Mouse (Mus musculus): ENCODE data around the gene Gm11034.

Gm11034 gene

DNA sequence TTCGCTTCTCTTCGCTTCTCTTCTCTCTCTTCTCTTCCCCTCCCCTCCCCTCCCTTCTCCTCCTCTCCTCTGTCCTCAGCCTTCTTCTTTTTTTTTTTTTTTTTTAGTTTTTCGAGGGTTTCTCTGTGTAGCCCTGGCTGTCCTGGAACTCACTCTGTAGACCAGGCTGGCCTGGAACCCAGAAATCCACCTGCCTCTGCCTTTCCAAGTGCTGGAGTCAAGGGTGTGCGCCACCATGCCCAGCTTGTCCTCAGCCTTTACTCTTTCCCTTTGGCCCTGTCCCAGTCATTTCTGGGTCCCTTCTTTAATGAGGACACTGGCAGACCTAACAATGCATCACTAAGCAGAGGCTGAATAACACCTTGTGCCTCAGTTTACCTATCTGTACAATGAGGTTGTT lies at the start of gene Gm11034:
TSS of gene Gm11034 (minus strand) at position 101 of the 400 bp plus-strand sequence.
- no peak for DNase-seq (ENCODE audit: extremely low spot score, low read depth, low spot score)

DNA sequence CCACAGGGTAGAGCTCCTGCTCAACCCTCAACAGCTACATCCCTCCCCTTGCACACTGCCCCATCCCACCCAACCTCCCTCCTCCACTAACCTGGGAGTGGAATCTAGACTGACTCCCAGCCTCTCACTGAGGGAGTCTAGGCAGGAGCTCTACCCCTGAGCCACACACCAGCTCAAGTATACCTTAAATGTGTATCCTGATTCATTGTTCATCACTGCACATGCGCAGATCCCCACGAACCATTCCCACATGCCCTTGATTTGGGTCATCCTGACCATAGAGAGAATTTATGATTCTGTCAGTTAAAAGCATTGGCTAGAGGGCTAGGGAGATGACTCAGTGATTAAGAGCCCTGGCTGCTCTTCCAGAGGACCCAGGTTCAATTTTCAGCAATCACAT lies 49.3 kb upstream of the Gm11034 start:
- no peak for DNase-seq (ENCODE audit: extremely low spot score, low read depth, low spot score)

DNA sequence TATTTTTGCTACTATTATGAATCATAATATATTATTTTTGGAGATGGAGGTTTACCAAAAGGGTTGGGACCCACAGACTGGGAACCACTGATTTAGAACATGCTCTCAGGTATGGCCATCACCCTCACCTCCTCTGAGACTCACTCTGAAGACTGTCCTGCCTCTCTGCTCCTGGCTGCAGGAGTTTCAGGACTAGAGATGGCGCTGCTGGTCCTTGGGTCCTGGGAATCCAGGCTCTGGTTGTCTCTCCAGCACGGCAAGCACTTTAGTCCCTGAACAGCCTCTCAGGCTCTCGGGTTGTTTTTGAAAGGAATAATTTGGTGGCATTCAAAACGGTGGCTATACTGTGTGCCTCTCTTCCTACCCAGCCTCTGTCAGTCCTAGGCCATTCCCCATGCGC lies 48.4 kb upstream of the Gm11034 start:
- no peak for DNase-seq (ENCODE audit: extremely low spot score, low read depth, low spot score)

DNA sequence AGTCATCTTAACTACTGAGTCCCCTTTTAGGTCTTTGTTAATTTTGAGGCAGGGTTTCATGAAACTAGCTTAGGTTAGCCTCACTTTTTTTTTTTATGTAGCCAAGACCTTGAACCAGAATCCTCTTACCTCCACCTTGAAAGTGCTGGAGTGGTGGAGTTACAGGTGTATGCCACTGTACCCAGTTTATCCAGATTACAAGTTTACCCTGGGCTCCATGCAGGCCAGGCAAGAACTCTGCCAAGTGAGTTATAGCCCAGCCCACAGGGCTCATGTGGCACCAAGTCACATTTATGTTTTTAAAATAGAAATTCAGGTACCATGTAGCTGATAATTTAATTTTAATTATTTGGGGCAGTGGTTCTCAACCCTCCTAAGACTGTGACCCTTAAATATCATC lies 48.0 kb upstream of the Gm11034 start:
- DNase-seq (ENCODE audit: extremely low spot score, low read depth, low spot score) = no peak

DNA sequence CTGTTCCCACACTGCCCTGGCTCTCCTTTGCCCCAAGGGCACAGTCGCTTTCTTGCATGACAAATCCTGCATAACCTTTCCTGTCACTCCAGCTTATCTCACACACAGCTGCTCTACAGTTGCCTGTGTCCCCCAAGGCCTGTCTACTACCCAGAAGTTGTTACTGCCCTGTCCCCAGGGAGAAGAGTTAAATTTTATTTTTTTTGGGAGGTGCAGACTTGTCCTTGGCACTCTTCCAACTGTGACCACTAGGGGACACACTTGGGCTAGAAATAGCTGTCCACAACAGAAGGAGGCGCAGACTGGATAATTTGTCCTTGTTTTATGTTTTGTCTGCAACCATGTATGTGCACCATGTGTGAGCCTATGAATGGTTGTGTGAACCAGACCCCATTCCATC lies 47.6 kb upstream of the Gm11034 start:
- DNase-seq (ENCODE audit: extremely low spot score, low read depth, low spot score) = peak; percentile 46

DNA sequence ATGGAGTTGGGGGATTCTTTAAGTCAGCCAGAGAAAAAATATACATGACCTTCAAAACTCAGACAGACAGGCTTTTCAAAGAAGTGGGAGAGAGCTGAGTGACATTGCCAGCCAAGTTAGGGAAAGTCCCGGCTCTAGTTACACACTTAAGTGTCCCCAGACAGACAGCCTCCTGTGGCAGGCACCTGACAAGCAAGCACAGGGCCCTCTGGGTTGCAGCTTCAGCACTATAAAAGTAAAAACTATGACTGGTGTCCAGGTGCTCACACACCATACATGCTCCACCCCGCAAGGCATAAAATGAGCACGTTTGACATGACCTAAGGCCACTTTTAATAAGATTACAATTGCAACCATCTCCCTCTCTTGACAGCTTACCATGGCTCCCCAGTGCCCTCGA lies 47.1 kb upstream of the Gm11034 start:
- DNase-seq (ENCODE audit: extremely low spot score, low read depth, low spot score) = no peak

DNA sequence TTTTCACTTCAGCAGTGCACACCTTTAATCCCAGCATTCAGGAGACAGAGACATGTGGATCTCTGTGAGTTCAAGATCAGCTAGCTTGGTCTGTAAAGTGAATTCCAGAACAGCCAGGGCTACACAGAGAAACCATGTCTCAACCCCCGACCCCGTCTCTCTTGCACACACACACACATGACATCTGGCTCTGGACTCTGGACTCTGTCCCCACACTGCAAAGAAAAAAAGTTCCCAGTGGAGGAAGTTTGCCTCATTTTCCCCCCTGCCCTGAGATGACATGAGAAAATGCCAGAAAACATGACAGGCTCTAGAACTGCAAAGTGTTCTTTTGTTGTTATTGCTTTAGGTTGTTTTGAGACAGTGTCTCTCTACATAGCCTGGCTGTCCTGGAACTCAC lies 46.4 kb upstream of the Gm11034 start:
- DNase-seq (ENCODE audit: extremely low spot score, low read depth, low spot score) = no peak

DNA sequence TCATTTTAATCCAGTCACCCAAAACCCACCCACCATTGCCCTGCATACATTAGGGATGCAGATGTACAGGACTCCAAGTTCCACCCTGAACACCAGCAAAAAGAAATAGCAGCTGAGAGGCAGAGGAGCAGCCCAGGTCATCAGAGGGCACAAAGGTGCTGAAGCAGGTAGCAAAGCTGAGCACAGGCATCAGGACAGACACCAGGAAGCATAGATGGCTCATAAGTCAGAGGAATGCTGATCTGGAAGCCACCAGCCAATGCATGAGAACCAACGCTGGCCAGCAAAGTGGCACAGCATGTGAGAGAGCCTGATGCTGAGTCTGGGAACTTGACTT lies 44.4 kb upstream of the Gm11034 start:
- no peak for DNase-seq (ENCODE audit: extremely low spot score, low read depth, low spot score)

DNA sequence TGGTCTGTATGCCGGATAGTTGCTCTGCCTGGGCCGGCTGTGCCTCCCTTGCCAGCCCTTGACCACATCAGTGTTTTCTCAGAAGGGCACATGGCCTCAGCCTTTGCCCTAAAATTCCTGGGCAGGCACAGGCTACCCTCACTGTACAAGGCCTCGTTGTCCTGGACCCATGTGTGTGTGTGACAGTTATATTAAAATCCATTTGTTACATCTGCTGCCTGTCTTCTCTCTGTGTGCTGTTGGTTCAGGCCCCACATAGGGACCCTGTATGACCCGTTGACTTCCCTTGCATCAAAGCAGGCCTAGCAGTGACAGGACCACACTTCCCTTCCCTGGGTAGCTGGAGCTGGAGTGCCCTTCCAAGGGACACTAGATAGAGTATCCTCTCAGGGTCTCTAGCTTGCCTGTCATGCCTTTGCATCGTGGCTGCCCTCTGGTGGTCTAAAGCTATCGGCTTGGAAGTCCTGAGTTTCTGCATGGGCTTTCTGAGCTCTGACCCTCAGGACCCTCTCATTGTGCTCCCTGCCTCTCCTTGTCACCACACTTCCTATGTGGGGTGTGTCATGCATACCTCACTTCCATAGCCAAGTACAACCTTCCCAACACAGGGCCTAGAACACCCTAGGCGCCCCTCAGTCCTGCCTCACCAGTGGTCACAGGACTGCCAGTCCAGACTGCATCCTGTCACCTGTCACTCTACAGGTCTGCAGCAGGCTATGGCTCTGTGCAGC lies 43.9 kb upstream of the Gm11034 start:
- DNase-seq (ENCODE audit: extremely low spot score, low read depth, low spot score) = no peak

DNA sequence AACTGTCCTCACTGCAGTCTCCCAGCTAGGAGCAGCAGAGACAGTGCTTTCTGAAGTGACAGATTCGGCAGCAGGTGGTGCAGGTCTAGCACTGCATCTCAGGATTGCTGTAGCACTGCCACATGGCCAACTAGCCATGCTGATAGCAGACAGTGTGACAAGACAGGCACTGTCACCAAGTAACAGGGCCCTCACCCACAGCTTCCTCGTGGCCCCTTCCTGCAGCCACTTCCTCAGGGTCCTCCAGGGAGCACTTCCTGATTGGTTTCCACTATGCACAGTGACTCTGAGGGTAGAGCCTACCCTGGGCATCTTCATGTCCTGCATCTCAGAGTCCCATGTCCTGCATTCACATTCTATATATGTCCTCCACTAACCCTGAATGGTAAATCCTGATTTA lies 31.2 kb upstream of the Gm11034 start:
- DNase-seq (ENCODE audit: extremely low spot score, low read depth, low spot score) = no peak

DNA sequence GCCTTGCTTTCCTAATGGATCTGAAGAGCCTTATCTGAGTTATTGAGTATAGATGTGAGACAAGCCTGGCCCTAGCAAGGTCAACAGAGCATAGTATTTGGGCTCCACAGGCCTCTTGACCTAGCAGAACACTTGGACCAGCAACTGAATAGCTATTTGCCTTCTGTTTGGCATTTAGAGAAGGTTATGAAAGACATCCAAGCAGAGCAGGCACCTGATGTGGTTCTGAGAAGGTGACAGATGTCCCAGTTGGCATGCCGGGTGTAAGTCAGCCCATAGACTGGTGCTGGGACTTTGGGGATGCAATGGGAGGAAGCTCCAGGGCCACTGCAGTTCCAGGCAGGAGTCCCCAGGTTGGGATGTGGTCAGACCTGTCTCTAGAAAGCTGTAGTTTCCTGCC lies 28.8 kb upstream of the Gm11034 start:
- no peak for DNase-seq (ENCODE audit: extremely low spot score, low read depth, low spot score)

DNA sequence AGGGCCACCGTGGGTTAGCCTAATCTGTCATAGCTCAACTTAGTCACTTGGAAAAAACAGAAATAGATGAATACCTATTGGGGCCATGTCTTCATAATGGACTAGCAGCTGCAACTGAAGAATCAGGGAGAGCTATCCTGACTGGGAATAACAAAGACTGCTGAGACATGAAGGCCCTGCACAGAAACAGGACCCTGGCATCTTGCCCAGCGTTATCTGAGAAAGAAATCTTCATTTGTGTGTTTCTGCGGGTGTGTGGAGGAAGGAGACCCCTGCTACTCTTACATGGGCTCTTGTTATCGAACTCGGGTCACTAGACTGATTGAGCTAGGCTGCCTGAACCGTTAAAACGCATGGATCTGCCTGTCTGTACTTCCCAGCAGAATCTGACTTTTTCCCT lies 27.5 kb upstream of the Gm11034 start:
- no peak for DNase-seq (ENCODE audit: extremely low spot score, low read depth, low spot score)

DNA sequence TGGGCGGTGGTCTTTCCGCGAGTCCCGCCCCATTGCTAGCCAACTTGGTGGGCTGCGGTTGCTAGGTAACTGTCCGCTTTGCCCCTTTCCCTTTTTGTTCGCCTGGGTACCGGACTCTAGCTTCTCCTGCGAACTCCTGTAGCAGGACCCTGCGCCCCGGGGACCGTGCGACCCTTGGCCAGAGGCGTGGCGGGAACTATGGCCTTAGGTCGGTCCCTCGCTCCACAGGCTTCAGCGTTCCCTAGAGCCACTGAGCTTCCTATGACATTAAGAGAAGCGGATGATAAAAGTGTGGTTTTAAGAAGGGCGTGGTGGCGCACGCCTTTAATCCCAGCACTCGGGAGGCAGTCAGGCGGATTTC lies 26.9 kb upstream of the Gm11034 start:
- no peak for DNase-seq (ENCODE audit: extremely low spot score, low read depth, low spot score)

DNA sequence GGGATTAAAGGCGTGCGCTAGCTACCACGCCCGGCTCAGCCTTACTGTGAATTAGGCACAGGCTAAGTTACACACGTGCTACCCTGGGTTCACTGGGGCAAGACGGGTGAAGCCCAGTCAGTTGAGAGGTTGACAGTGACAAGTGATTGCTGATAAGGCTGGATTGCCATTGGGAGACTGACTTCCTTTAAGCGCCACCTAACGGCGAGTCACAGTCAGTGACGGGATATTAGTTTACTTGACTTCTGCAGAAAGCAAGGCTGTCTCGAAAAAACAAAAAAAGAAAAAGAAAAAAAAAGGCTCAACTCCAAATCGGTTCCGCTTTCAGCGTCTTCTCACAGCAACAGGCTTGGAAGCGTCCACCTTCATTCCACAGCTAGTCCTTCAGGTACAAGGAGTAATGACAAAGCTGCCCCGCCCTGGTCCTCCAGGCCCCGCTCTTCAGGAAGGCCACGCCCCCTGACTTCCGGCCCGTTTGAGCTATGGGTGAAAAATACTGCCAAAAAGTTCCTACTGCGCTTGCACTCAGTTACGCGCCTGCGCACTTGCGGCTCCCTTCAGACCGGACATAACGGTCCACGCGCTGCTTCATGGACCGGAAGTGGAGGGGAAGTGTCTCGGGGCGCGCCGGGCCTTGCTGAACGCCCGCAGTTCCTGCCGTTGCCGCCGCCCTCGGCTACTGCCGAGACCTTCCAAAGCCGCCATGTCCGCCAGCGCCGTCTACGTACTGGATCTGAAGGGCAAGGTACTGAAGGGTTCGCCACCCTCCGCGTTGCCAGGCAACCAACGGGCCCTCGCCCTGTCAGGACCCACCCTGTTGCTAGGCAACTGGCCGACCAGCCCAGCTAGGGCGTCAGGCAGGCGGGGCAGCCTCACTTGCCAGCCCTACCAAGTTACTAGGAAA lies 26.3 kb upstream of the Gm11034 start, which contains the start of gene Ap1m1:
TSS of gene Ap1m1 (plus strand) at position 520 of the 904 bp plus-strand sequence.
- DNase-seq (ENCODE audit: extremely low spot score, low read depth, low spot score) = peak; percentile 94

DNA sequence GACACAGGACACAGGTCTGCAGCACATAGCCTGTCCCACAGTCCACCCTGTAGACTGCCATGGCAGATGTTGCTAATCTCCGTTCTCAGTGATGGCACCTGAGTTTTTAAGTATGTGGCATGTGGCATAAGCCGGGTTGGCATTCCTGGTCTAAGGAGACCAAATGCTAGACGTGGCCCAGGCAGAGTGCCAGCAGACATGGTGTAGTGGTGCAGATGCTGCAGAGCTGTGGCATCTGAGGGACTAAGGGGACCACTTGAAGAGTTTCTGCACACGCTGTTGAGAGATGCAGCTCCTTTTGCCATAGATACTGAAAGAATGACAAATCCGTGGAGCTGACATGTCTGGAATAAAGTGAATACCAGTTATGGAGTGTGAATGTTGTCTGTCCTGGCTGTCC lies 9.2 kb upstream of the Gm11034 start:
- no peak for DNase-seq (ENCODE audit: extremely low spot score, low read depth, low spot score)

DNA sequence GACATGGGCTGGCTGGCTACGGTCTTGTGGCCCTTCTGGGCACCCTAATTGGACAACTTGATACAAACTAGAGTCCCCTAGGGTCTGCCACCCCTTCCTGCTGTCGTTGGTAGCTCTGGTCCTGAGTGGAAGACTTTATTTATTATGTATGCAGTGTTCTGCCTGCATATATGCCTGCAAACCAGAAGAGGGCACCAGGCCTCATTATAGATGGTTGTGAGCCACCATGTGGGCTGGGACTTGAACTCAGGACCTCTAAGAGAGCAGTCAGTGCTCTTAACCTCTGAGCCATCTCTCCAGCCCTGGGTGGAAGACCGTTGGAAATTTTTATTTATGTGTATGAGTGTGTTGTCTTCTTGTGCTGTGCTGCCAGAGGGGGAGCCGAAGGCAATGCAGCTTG lies 7.3 kb upstream of the Gm11034 start:
- no peak for DNase-seq (ENCODE audit: extremely low spot score, low read depth, low spot score)

DNA sequence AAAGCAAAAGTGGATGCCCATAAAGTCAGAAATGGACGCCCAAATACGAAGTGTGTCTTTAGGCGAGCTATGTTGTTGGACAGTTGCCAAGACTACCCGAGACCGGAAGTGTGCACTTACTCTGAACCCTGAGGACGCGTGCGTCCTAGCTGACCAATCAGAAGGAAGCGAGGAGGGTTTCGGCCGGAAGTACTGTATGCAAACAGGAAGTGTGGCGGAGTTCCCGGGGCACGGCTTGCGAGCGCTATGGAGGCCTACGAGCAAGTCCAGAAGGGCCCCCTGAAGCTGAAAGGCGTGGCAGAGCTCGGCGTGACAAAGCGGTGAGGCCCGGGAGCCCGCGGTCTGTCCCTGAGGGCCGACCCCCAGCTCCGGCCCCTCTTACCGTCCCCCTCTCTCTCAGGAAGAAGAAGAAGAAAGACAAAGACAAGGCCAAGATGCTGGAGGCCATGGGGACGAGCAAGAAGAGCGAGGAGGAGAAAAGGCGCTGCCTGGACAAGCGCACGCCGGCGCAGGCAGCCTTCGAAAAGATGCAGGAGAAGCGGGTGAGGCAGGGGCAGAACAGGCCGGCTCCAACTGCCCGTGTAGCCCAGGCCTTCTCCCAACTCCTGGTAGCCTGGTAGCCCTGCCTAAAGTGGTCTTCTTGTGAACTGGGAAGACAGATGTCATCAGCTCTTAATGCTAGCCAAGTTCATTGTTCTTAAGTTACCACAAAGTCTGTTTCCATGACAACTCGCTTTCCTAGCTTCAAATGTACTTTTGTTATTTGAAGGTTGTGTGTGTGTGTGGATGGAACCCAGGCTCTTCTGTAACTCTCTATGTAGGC lies 6.3 kb upstream of the Gm11034 start, which contains the start of gene Fam32a:
TSS of gene Fam32a (plus strand) at position 190 of the 823 bp plus-strand sequence.
- DNase-seq (ENCODE audit: extremely low spot score, low read depth, low spot score) = peak; percentile 98

DNA sequence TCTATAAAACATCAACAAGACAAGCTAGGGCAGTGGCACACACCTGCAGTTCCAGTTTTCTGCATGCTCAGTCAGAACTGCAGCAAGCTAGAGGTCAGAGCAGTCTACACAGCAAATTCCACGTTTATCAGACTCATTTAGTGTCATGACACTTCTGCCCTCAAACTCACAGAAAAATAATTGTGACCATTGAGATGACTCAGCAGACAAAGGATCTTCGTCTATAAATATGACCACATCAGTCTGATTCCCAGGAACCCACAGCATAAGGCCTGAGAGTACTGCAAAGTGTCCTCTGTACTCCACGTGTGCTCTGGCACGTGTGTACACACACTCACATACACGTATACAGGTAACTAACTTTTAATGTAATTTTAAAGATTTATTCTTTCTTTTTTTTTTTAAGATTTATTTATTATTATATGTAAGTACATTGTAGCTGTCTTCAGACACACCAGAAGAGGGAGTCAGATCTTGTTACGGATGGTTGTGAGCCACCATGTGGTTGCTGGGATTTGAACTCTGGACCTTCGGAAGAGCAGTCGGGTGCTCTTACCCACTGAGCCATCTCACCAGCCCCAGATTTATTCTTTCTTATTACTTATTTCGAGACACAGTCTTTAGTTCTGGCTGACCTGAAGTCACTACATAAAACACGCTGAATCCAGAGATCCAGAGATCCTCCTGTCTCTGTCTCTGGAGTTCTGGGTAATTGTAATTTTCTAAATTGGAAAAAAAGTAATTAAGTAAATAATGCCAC lies 5.5 kb upstream of the Gm11034 start:
- no peak for DNase-seq (ENCODE audit: extremely low spot score, low read depth, low spot score)

DNA sequence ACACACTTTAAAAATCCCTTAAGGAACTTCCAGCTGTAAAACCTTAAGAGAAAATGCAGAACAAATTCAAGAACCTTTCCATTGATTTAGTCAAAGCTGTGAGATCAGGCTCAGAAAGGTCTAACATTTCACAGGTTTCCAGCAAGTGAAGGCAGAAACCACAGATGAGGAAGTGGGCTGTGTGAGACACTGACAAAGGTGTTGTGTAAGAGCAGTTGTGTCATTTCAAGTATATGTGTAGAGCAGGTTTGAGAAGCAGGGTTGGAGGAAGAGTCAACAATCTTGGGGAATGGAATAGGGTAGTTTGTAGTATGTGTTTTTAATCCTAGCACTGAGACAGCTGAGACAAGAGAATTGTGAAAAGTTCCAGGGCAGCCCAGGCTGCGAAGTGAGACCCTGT lies 2.4 kb upstream of the Gm11034 start:
- DNase-seq (ENCODE audit: extremely low spot score, low read depth, low spot score) = no peak

DNA sequence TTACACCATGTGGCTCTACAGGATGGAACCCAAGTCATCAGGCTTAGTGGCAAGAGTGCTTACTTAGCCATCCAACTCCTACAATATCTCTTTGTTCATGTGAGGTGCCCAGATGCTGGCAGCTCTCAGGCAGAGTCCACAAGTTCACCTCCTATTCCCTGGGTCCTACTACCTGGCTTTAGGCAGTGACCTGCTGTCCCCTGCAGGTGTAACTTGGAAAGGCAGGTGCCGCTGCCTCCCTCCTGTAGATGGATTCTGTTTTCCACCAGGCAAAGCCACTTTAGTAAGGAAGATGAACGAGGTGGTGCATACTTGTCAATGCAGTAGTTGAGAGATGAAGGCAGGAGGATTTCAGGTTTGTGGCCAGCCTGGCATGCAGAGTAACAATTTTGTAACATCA lies 1.6 kb upstream of the Gm11034 start:
- DNase-seq (ENCODE audit: extremely low spot score, low read depth, low spot score) = no peak

DNA sequence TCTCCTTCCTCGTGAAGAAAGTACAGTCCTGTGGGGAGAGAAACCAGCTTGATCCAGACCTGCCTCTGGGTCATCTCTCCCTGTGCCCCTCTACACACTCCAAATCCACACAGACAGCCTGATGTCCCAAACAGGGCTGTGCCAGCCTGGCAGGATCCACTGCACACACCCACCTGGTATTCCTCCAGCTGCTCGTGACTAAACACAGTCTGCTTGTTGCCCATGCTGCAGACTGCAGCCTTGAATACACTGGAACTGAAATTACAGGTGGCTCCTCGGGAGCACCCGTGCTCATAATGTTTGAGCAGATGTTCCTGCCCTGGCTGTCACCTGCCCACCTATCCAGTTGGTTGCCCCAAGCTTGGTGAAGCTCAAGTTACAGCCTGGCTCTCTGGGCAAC lies 685 bp downstream of the Gm11034 start, which contains the start of gene Cib3:
TSS of gene Cib3 (minus strand) at position 87 of the 400 bp plus-strand sequence.
- DNase-seq (ENCODE audit: extremely low spot score, low read depth, low spot score) = no peak

Data from hindlimb bud, embryonic 11.5 days (tissue).